Mouse (Mus musculus) heart, adult 18-20 months (tissue): ENCODE data around the gene Gm10521. TPM values are rescaled to one million over a fixed set of nuclear protein-coding genes. Genes with fewer than 3 reads are reported as not detected.
A peak's percentile ranks its signal among the peaks of the same experiment; 100 is the strongest.
"Not testable (repeated sequence)": the region's sequence is repeated elsewhere in the genome, so short reads cannot be mapped to it uniquely, and the experiment has no call there.

ENCODE experiments used
- DNase-seq, 2 experiments: peaks; one replicate each; pipeline ENCODE4 v3.0.0; 2021 to 2022; ENCODE audit warnings: mixed read lengths in 1 of 2
- long read RNA-seq, 2 experiments: library from polyadenylated mRNA; stranded (forward); transcript quantifications; one replicate each; pipeline ENCODE4 v2.0.0; 2021
- total RNA-seq, 2 experiments: library from RNA; stranded (reverse); gene quantifications; 2 replicates each; pipeline ENCODE4 v1.2.3; 2021

Gene Gm10521
- under 1 TPM in 1 of 2 experiments, not detected in 1; 0.36 TPM for total RNA-seq
- long read RNA-seq, experiment 1, result 0 reads
- long read RNA-seq, experiment 2, result 0 reads

DNA sequence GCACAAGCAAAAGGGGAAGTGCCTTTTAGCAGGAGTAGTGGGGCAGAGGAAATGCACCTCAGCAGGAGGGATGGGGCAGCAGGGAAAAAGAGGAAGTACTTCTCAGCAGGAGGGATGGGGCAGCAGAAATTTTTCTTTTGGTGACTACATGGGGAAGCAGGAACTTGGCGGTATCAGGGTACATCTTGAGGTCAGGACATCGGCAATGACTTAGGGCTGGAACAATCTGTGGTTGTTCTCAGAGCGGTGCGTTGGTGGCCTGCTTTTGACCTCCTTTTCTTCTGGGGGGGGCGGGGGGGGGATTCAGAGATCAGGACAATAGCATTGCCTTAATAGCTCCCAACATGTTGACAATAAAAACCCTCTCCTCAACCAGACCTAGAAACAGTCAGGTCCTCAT, at the start of gene Gm10521:
Gene Gm10521 (plus strand): TSS at position 301 of the 400 bp plus-strand sequence.
- DNase-seq, result not testable (repeated sequence)

DNA sequence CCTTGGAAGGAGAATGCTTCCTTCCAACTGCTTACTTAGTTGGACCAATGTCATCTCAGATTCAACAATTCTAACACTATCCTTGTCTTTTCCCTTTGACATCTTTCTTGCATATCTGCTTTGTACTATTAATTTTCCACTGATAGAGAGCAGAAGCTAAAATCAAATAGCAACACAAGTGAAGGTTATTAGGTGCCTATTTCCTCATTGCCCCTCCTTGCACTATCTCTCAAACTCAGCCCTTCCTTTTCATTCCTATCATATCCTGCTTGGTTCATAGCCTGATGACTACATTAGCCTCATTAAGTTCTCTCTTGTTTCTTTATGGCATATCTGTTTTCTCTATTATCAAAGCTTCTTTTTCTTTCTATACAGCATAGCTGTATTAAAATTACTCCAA, 47.3 kb upstream of the Gm10521 start:
- no peak for DNase-seq

DNA sequence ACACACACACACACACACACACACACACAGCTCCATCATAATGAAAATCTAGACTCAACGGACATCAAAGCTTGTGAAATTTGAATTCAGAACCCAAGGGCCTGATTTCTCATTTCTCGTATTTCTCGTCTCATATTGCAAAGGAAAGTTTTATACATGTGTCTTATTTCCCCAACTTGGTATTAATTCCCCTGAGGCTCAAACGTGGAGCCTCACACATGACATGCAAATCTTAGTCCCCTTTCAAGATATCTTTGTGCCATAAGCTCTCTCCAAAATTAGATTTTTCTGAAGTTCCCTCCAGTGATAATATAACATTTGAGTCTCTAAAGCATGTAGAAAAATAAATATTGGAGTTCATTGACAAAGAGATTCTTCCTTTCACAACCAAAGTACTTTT, 46.7 kb upstream of the Gm10521 start:
- no peak for DNase-seq

DNA sequence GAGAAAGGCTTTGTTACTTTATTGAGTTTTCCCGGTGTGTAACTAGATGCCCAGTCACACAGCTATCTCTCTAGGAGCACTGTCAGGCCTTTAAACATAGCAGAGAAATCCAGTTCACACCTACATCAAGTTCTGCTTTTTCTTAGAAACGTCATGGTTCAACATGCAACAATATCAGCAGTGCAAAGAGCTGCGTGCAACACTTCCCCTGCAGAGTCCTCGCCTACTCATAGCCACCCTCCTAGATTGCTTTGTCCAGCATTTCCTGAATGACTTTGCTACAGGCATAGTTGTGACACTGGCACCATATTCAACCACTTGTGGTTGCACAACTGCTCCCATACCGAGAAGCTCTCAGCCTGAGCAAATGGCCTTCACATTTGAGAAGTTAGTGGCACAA, 46.0 kb upstream of the Gm10521 start:
- peak; percentile 6 to 65 for DNase-seq

DNA sequence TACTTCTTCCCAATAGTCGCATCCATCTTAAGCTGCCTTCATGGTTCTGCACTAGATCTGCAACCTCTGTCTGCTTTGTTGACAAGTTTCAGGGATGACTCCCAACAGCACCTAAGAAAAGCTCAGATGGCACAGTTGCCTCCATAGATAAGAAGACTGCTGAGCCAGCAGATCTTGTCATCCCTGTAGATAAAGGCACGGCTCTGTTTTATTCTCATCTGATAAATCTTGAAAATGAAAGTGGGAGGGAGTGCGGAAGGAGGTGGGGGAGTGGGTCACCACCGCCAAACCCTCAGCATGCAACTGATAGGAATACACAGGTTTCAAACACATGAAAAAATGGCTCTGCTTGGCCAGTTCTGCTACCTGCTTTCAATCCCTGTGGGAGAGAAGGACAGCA, 30.0 kb upstream of the Gm10521 start:
- no peak for DNase-seq

DNA sequence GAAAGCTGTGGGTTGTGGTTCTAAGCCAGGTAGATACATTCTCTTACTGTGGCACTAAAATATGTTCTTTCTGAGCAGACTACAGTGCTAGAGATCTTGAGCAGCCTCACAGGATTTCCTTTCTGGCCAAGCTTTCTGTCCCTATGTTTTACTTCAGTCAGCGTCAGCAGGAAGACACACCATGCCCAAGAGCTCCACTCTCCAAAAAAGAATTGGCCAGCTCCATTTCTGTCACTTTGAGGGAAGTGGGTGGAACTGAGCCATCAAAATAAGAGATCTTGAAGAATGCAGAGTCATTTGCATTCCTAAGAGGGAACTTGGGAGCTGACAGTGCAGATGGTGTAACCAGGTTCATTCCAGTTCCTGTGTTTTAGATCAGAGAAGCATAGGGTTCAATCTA, 8.5 kb upstream of the Gm10521 start:
- DNase-seq, result peak in 1 of 2 experiments; percentile 2

DNA sequence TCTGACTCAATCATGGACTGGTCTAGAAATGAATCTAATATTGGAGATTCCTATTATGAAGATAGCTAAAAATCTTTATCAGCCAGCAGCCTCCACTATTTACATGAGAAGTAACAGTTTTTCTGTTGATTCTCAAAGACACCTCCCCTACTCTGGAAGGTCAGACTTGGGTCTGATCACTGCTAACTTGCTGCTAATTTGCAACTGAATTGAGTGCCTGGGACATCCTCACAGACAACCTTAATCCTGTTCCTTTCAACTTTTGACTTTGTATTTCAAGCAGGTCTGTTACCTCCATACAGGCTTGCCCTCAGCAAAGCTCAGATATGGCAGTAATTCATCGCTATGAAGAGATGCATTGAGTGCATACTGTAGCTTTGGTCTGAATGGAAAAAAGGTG, 8.5 kb downstream of the Gm10521 start:
- DNase-seq, result no peak

DNA sequence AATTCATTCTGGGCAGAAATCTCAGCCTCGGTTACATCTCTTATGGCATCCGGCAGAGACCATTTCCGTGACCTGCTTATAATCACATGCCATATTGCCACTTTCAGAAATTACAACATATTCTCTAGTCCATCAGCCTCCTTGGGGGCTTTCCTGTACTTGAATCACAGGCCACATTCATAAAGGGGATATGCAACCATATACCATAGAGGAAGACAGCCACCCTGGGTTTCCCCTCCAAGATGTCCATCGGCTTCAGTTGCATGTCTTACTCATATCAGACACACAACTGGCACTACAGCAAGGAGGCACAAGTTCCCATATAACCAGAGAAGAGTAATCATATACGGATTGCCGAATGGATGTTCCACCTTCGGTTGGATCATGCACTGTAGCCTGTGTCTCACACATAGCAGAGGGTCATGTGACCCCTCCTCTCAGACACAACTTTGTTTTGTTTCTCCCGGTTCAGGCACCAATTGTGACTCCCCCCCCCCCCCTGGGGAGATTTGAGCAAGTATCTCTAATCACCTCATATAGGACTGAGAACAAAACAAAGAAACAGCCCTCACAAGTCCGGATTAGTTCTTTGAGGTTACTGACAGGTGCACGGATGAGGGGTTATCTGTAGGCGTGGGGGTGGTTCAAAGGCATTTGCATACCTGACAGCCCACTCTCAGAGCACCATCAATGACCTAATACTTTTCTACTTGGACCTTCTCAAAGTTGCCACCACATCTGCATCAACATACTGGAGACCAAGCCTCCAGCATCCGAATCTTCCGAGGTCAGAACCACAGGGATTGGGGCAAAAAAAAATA, 20.4 kb downstream of the Gm10521 start:
- no peak for DNase-seq

DNA sequence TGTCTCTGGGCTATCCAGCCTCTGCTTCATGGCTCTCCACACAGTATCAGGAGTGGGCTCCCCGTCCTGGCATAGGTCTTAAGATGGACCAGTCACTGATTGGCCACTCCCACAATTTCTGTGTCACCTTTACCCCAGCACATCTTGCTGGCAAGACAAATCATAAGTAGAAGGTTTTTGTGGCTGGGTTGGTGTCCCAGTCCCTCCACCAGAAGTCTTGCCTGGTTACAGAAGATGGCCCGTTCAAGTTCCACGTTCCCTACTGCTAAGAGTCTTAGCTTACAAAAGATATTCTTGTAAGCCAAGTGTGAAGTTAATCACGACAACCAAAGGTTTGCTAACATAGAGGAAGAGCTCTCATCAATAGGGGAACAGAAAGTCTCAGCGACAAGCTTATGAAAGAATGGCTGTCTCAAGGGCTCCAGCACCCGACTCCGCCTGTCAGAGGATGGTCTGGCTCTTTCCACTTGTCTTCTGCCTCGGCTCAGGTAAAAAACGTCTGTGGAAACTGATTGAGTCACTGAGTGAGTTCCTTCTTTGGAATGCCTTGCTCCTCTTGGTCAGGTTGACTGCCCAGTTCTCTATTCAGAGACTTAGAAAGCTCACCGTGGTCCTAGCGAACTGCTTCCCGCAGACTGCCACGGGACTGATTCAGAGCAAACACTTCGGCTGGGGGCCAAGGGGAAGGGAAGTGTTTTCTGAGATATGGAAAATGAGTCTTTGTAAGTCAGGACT, 22.0 kb downstream of the Gm10521 start, which contains the start of gene Slamf6:
Gene Slamf6 (plus strand): TSS at position 211 of the 735 bp plus-strand sequence.
- DNase-seq, result peak; percentile 29 to 32

DNA sequence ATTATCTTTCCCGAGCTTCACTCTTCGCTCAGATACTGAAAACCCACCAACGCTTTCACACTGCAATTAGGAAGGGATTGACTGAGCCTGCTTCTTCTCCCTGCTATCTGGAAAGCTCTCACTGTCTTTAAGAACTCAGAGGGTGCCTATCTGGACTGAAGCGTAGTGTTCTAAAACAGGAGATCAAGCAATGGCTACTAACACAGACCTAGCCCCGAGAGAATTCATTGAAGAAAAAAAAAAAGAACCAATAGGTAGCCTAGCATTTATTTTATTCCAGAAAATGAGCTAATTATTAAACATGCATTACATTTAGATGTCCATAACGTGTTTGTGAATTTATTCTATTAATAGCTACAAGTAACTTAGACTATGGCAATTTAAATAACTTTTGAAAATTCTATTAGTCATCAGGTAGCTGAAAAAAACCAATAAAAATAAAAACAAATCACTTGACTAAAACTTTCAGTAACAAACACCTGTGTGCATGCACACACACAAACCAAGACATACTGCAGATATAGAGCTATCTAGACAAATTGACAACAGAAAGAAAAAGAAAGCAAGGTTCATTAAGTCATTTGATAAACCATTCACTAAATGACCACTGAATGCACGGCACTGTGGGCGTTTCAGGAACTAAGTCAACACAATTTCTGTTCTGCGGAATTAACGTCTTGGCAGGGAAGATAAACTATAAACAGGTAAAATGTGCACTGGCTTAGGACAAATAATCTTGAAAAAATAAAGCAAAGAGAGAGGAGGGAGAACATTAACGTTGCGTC, 22.9 kb downstream of the Gm10521 start:
- DNase-seq, result no peak

DNA sequence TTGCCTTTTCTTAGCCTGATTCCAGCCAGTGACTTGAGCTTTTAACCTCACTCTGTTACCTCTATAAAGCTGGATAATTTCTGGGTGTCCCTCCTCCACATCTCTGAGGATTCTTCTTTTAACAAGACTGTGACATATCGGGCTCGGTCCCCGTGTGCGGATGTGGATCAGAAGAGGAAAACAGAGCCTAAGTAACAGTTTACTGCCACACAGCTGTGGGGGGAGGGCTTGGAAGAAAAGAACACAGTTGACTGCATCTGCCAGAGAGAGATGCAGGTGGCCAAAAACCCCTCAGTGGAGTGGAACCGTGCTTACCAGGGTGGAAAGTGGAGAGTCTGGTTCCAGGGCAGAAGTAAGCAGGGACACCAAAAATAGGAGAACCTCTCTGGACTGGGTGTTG, 23.7 kb downstream of the Gm10521 start:
- peak in 1 of 2 experiments; percentile 5 for DNase-seq

DNA sequence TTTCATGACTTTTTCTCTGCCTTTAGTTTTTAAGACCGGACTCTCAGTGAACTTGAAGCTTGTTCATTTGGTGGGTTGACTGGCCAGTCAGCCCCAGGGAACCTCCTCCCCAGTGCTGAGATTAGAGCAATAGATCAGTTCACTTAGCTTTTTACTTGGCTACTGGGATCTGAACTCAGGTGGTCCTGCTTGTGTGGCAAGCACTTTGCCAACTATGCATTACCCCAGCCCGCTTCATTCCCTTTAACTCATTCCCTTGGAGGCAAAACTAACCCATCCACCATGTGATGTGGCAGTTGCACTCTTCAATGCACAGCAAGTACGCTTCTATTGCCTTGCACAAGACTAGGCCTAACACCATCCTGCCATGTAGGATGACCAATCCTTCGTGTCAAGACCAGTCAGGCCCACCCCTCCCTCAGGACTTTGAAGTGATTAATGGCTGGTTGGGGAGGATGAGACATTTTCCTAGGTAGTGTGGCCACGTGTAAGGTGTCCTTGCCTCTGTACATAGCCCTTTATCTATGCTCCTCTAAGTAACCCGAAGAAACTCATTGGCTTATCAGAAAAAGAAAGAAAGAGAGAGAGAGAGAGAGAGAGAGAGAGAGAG, 24.5 kb downstream of the Gm10521 start:
- DNase-seq, result no peak

DNA sequence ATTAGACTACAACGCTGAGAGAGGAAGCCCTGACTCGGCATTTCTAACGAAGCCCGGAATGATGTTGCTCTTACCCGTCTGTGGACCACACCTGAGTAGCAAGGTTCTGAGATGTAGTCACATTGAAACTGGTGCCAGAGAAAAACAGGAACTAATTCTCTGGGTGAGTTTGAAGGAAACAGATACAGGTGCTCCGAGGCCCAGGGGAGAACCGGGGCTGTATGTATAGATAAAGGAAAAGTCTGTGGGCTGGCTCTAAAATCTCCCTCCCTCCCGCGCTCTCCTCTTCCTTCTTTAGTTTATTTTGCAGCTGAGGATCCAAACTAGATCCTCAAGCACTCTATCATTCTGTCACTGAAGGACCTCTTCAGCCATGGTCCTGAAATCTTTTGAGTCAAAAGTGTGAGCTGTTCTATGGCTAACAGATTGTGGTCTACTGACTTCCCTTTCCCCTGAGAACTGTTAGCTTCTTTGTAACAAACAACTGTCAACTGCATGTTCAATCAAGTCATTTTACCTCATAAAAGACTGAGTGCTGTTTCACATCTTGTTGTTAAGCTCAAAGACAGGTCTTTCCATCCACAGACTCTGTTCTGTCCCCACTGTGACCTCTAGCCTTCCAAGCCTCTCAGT, 25.6 kb downstream of the Gm10521 start:
- DNase-seq, result peak in 1 of 2 experiments; percentile 12

DNA sequence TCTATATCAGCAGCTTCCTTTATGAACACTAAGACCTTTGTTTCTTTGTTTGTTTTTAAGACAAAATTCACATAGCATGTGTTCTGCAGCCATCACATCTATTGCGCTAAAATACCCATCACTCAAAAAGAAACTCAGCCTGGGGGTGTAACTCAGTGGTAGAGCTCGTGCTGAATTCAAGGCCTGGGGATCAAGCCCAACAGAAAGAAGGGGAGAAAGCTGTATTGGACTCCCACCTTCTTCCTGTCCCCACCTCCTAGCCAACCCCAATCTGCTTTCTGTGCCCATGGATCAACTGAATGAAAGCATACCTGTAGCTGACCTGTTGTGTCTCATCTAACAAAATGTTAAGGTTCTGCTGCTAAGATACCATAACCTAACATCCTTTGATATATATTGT, 26.2 kb downstream of the Gm10521 start:
- DNase-seq, result no peak

DNA sequence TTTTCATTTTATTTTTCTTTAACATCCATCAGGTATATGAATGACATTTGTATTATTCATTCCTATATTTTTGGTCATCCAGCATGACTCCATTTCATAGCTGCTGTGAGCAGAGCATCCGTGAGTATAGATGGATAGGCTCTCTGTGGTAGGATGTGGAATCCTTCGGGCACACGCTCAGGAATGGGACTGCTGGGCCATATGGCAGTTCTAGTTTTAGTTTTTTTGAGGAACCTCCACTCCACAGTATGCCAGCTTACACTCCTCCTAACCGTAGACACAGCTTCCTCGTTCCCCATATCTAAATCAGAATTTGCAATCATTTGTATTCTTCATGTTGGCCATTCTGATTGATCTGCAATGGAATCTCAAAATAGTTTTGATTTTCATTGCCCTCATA, 27.4 kb downstream of the Gm10521 start:
- DNase-seq, result no peak

DNA sequence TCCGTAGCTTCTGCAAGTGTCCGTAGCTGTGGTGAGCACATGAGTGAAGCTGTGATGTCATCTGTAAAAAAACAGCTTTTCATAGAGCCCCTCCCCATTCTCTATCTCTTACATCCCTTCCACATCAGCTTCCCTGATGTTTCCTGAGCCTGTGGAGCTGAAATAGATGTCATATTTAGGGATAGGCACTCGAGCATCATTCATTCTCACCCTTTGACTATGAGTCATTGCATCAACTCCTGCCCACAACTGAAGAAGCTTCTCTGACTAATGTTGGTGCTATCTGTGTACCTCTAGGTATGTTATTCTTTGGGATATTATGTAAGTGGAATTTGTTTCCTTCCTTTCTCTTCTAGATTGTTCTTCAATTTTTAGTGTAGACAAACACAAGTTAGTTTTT, 29.4 kb downstream of the Gm10521 start:
- DNase-seq, result no peak

DNA sequence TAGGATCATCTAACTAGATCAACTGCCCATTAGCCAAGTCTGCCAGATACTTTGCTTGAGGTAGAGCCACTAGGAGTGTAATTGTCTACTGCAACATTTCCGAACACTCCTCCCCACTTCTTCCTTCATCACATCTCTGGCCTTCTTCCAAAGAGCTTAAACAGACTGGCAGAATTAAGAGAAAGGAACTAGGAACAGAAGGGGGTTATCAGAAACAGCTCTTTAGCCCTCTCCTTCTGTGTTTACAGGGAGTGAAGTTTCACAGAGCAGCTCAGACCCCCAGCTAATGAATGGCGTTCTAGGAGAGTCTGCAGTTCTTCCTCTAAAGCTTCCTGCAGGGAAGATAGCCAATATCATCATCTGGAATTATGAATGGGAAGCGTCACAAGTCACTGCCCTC, 38.4 kb downstream of the Gm10521 start:
- DNase-seq, result no peak

DNA sequence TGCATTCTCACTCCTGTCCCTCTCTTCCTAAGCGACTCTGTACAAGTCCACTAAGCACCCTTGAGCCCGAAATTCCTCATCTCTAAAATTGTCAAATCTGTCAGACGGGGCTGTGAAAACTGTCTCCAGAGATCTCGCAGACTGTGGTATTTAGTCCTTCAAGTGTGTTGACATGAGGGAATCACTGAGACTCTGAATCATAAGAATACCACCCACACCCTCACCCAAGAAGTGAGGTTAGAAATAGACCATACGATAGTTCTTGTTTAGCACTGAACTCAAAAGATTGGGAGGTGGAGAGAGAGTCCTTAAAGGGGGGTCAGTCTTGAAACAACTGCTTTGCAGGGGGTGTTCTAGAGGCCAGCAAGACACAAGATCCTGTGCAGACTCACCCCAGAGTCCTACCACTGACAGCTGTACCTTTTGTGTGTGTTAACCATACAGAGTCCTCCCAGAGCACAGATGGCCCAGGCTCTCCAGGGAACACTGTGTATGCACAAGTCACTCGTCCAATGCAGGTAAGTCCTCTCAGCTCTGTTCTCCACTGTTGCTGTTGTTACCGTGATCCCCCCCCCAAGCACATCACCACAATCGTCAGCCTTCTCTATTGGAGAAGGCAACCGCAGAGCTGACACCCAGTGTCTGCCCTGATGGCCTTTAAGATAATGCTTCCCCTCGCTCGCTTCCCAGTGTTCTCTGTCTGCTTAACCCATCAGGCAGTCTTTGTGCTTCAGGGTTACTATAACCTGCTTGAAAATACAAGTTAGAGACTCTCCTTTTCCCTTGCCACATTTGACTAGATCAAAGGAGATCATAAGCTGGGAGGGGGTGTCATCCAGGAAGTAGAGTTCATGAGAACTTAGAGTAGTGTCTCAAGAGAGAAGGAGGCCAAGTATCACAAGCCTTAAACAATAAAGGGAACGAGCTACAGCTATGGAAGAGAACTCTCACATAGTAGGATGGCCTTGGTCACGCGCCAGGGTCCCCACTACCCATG, 43.8 kb downstream of the Gm10521 start:
- no peak for DNase-seq

DNA sequence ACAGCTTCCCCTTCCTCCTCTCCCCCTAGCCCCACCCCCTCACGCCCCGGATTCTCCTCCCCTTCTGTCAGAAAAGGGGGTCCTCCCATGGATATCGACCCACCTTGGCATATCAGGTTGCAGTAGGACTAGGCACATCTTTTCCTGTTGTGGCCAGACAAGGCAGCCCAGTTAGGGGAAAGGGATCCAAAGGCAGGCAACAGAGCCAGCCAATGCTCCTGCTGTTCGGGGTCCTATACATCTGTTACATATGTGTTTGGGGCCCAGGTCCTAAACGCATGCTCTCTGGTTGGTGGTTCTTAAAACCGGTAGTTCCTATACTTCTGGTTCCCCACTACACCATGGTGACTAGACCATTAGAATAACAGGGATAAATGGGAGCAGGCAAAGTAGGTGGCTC, 45.2 kb downstream of the Gm10521 start:
- DNase-seq, result no peak

DNA sequence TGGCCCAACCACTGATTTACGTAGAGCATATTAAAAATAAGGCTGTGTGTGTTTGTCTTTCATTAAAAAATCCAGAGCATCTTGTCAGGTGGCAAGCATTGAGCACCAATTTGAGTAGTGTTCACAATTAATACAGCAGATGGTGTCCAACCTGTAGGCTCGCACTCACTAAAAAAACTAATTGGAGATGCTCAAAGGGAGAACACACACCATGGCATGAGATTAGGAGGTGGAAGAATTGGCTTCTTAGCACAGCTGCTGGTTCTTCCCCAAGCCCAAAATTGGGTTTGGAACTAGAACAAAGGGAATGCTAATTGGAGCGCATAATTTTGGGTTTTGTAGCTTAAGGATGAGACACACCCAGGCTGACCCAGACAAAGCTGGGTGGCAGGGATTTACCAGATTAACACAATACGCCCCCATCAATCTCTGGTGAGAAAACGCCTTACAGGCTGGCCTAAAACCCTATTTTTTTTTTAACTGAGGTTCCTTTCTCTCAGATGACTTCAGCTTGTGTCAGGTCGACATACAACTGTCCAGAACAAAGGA, 51.1 kb downstream of the Gm10521 start:
- DNase-seq, result no peak
